Mouse (Mus musculus) heart, embryonic 13.5 days (tissue): ENCODE data around the gene Htra1. TPM values are rescaled to one million over a fixed set of nuclear protein-coding genes. Genes with fewer than 3 reads are reported as not detected.

Experiments used
- ATAC-seq: fragments of 200-750 bp; cut with Nextera tagmentation; 2 replicates; pipeline ENCODE4 v1.8.0; 2017; ENCODE audit warnings: moderate TSS enrichment; ENCODE audit not compliant: insufficient number of reproducible peaks, low FRiP score, low TSS enrichment; ENCODE audit errors: extremely low read depth
- H3K27ac ChIP-seq: fragments of 300-500 bp; sonication (generic); replicated peaks from 2 replicates; pipeline ENCODE4 v1.5.1; 2015; ENCODE audit warnings: moderate library complexity, mild to moderate bottlenecking, inconsistent platforms
- H3K27me3 ChIP-seq: fragments of 300-500 bp; sonication (generic); replicated peaks from 2 replicates; pipeline ENCODE4 v1.6.1; 2015; ENCODE audit warnings: mild to moderate bottlenecking, inconsistent platforms
- H3K36me3 ChIP-seq: fragments of 300-500 bp; sonication (generic); 2 replicates; pipeline ENCODE4 v1.6.1; 2015; ENCODE audit warnings: mild to moderate bottlenecking, inconsistent platforms
- H3K4me1 ChIP-seq: fragments of 300-500 bp; sonication (generic); 2 replicates; pipeline ENCODE4 v1.6.1; 2015; ENCODE audit warnings: inconsistent platforms
- H3K4me2 ChIP-seq: fragments of 300-500 bp; sonication (generic); 2 replicates; pipeline ENCODE4 v1.6.1; 2015; ENCODE audit warnings: inconsistent platforms, mild to moderate bottlenecking, moderate library complexity
- H3K4me3 ChIP-seq: fragments of 300-500 bp; sonication (generic); 2 replicates; pipeline ENCODE4 v1.5.1; 2015; ENCODE audit warnings: moderate library complexity, mild to moderate bottlenecking, inconsistent platforms
- H3K9ac ChIP-seq: fragments of 300-500 bp; sonication (generic); 2 replicates; pipeline ENCODE4 v1.6.1; 2015; ENCODE audit warnings: inconsistent platforms, mild to moderate bottlenecking, moderate library complexity
- H3K9me3 ChIP-seq: fragments of 300-500 bp; sonication (generic); 2 replicates; pipeline ENCODE4 v1.6.1; 2016; ENCODE audit warnings: inconsistent platforms
- WGBS: fragments of 180-500 bp; shearing (Covaris S2); methylation state at CpG from one replicate; pipeline ENCODE4 v1.1.7; 2015; ENCODE audit warnings: mixed read lengths; 5-methylcytosine and 5-hydroxymethylcytosine counted together
- polyA plus RNA-seq: library from polyadenylated mRNA; unstranded; fragments of >200 nt; fragmentation: Nextera tagmentation; extraction: Ambion mirVana; gene quantifications from 2 replicates; pipeline ENCODE4 v1.2.1, GENCODE M21; 2015

Gene Htra1
- polyA plus RNA-seq, 1 experiment from 2014 or later = 52.9 TPM

- Histone ChIP-seq H3K27me3 (peaks cover 73% of the 10 kb centered on the region), H3K9ac (peak overlapping the region; percentile 85), H3K4me2 (peak overlapping the region; percentile 96), H3K9me3 (no peaks in the 10 kb centered on the region), H3K27ac (peak overlapping the region; percentile 48), H3K36me3 (no peaks in the 10 kb centered on the region), H3K4me1 (peaks cover 54% of the 10 kb centered on the region), H3K4me3 (peak overlapping the region; percentile 73)
- WGBS = under 1% methylated on average over 49 of the region's 49 CpGs
- no peak for ATAC-seq
Observed at GRCm38 (mm10) chr7:130936472-130936951, 601 bp downstream of the Htra1 start.

GRCm38 (mm10) chr7:130937266-130937841 lies 1.4 kb downstream of the Htra1 start:
- H3K4me1 ChIP-seq = peaks cover 54% of the 10 kb centered on the region
- peak overlapping the region; percentile 73 for H3K4me3 ChIP-seq
- 19% methylated on average over 12 of the region's 12 CpGs for WGBS
- ATAC-seq = no peak
- H3K9me3 ChIP-seq = no peaks in the 10 kb centered on the region
- peaks cover 71% of the 10 kb centered on the region for H3K27me3 ChIP-seq
- peak overlapping the region; percentile 96 for H3K4me2 ChIP-seq
- no peaks in the 10 kb centered on the region for H3K36me3 ChIP-seq
- H3K9ac ChIP-seq = peak overlapping the region; percentile 85
- no peak overlapping the region for H3K27ac ChIP-seq

DNA sequence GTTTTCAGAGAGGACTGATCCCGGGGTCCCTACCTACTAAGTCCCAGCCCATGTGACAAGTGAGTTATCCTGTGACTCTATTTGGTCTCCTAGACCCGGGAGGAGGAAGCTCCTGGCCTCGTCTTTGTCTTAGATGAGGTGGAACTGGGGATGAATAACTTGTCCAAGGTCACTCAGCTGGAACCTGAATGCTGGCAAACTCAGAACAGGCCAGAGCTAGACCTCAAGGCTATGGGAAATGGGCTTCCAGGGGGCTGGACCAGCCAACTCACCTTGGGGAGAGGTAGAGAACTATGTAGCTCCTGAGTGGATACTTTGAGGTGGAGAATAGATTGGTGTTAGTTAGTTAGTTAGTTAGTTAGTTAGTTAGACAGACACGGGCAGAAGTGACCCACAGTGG lies 2.1 kb downstream of the Htra1 start:
- H3K36me3 ChIP-seq = no peaks in the 10 kb centered on the region
- no peak overlapping the region for H3K9ac ChIP-seq
- H3K4me3 ChIP-seq = no peak overlapping the region
- 47% methylated on average over 4 of the region's 4 CpGs for WGBS
- no peaks in the 10 kb centered on the region for H3K9me3 ChIP-seq
- H3K4me1 ChIP-seq = peaks cover 54% of the 10 kb centered on the region
- H3K4me2 ChIP-seq = peak overlapping the region; percentile 96
- H3K27ac ChIP-seq = no peak overlapping the region
- ATAC-seq = no peak
- H3K27me3 ChIP-seq = peaks cover 65% of the 10 kb centered on the region

- no peak overlapping the region for H3K4me3 ChIP-seq
Observed at GRCm38 (mm10) chr7:130938896-130939295, 3.0 kb downstream of the Htra1 start.

GRCm38 (mm10) chr7:130940733-130941132 lies 4.8 kb downstream of the Htra1 start:
- Histone ChIP-seq H3K4me1 (peaks cover 45% of the 10 kb centered on the region), H3K4me2 (no peak overlapping the region), H3K9ac (0 out of 2 replicates have a peak overlapping the region, but pooled peaks have one; percentile 19), H3K27ac (0 out of 2 replicates have a peak overlapping the region, but pooled peaks have one; percentile 1), H3K4me3 (no peak overlapping the region), H3K9me3 (no peaks in the 10 kb centered on the region), H3K27me3 (peaks cover 37% of the 10 kb centered on the region), H3K36me3 (no peaks in the 10 kb centered on the region)
- WGBS = 71% methylated on average over 8 of the region's 8 CpGs
- ATAC-seq = no peak

More at GRCm38 (mm10) chr7:130938896-130939295, 3.0 kb downstream of the Htra1 start:
- peak overlapping the region; percentile 96 for H3K4me2 ChIP-seq
- H3K9ac ChIP-seq = 0 out of 2 replicates have a peak overlapping the region, but pooled peaks have one; percentile 30
- no peak overlapping the region for H3K27ac ChIP-seq
- ATAC-seq = no peak
- 82% methylated on average over 8 of the region's 8 CpGs for WGBS
- H3K4me1 ChIP-seq = peaks cover 54% of the 10 kb centered on the region
- H3K27me3 ChIP-seq = peaks cover 56% of the 10 kb centered on the region
- no peaks in the 10 kb centered on the region for H3K36me3 ChIP-seq
- H3K9me3 ChIP-seq = no peaks in the 10 kb centered on the region

GRCm38 (mm10) chr7:130943280-130943895 lies 7.5 kb downstream of the Htra1 start:
- no peak for ATAC-seq
- H3K9ac ChIP-seq = no peak overlapping the region
- 86% methylated on average over 9 of the region's 9 CpGs for WGBS
- H3K27me3 ChIP-seq = peaks cover 15% of the 10 kb centered on the region
- H3K4me3 ChIP-seq = no peak overlapping the region
- H3K4me2 ChIP-seq = no peak overlapping the region
- H3K4me1 ChIP-seq = peaks cover 48% of the 10 kb centered on the region
- H3K27ac ChIP-seq = no peak overlapping the region
- H3K9me3 ChIP-seq = no peaks in the 10 kb centered on the region
- H3K36me3 ChIP-seq = no peaks in the 10 kb centered on the region

DNA sequence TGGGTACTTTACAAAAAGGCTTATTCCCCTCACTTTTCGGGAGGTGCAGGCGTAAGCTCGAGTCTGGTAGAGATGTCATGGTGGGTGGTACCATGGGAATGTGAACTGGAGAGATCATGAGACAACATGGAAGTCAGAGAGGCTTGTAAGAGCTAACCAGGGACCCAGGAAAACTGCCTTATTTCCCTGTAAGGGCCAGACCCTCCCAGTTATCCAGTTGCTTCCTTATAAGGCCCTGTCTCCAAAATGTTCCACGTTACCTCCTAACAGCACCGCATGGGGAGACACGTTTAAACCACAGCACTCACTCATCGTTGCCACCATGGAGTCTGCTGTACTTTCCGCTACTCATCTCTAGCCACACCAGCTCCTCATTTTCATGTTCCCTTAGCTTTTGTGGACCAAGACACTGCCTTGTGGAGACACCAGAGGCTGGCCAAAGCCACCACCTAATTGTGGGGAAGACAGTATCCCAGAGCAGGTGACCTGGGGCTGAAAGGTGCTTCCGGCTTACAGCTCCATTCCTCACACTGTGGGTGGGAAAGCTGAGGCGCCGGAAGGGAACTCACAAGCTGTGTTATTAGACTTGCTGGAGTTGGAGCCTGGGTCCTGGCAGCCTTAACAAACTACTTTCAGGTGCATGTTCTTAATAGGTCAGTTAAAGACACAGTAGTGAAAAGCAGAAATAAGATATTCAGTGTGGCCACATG lies 9.0 kb downstream of the Htra1 start:
- Histone ChIP-seq H3K27ac (no peak overlapping the region), H3K9ac (no peak overlapping the region), H3K4me3 (no peak overlapping the region), H3K4me1 (peaks cover 49% of the 10 kb centered on the region), H3K36me3 (no peaks in the 10 kb centered on the region), H3K9me3 (no peaks in the 10 kb centered on the region), H3K27me3 (no peaks in the 10 kb centered on the region), H3K4me2 (no peak overlapping the region)
- no peak for ATAC-seq
- 85% methylated on average over 11 of the region's 11 CpGs for WGBS

- no peaks in the 10 kb centered on the region for H3K27me3 ChIP-seq
- WGBS = 74% methylated on average over 3 of the region's 3 CpGs
- H3K36me3 ChIP-seq = no peaks in the 10 kb centered on the region
- peaks cover 50% of the 10 kb centered on the region for H3K4me1 ChIP-seq
- H3K9me3 ChIP-seq = no peaks in the 10 kb centered on the region
- ATAC-seq = no peak
- no peak overlapping the region for H3K4me2 ChIP-seq
- no peak overlapping the region for H3K27ac ChIP-seq
- no peak overlapping the region for H3K9ac ChIP-seq
- H3K4me3 ChIP-seq = no peak overlapping the region
Observed at GRCm38 (mm10) chr7:130945730-130946129, 9.8 kb downstream of the Htra1 start.

- no peak overlapping the region for H3K4me2 ChIP-seq
- no peaks in the 10 kb centered on the region for H3K27me3 ChIP-seq
- H3K9ac ChIP-seq = no peak overlapping the region
- WGBS = 70% methylated on average over 12 of the region's 12 CpGs
- H3K4me3 ChIP-seq = no peak overlapping the region
- no peak for ATAC-seq
- H3K9me3 ChIP-seq = no peaks in the 10 kb centered on the region
- peaks cover 52% of the 10 kb centered on the region for H3K4me1 ChIP-seq
- H3K36me3 ChIP-seq = no peaks in the 10 kb centered on the region
- 0 out of 2 replicates have a peak overlapping the region, but pooled peaks have one; percentile 15 for H3K27ac ChIP-seq
Observed at GRCm38 (mm10) chr7:130946303-130946702, 10.4 kb downstream of the Htra1 start.

- Histone ChIP-seq H3K27me3 (no peaks in the 10 kb centered on the region), H3K9ac (peak overlapping the region; percentile 67), H3K9me3 (no peaks in the 10 kb centered on the region), H3K27ac (peak overlapping the region; percentile 97), H3K4me3 (peak overlapping the region; percentile 29), H3K36me3 (no peaks in the 10 kb centered on the region), H3K4me1 (peaks cover 61% of the 10 kb centered on the region), H3K4me2 (peak overlapping the region; percentile 65)
- WGBS = 29% methylated on average over 5 of the region's 5 CpGs
- peak; percentile 62; the same call in 1 of the 2 replicates for ATAC-seq
Observed at GRCm38 (mm10) chr7:130948563-130949208, 12.8 kb downstream of the Htra1 start.

GRCm38 (mm10) chr7:130949331-130949751 lies 13.4 kb downstream of the Htra1 start:
- Histone ChIP-seq H3K27ac (peak overlapping the region; percentile 97), H3K9ac (peak overlapping the region; percentile 67), H3K4me1 (peaks cover 61% of the 10 kb centered on the region), H3K27me3 (no peaks in the 10 kb centered on the region), H3K4me2 (peak overlapping the region; percentile 65), H3K9me3 (no peaks in the 10 kb centered on the region), H3K36me3 (no peaks in the 10 kb centered on the region), H3K4me3 (peak overlapping the region; percentile 29)
- 11% methylated on average over 8 of the region's 8 CpGs for WGBS
- no peak for ATAC-seq
